Mouse (Mus musculus) cortical plate, adult 2 months (tissue): ENCODE measurements around the gene Sf3a1. TPM values are rescaled to one million over a fixed set of nuclear protein-coding genes. Genes with fewer than 3 reads are reported as not detected.
"Not testable (repeated sequence)": the region's sequence is repeated elsewhere in the genome, so short reads cannot be mapped to it uniquely, and the experiment has no call there.

ENCODE experiments used
- H3K27ac ChIP-seq: fragments of 200-500 bp; 2 replicates; pipeline ENCODE4 v1.5.1; 2012; ENCODE audit warnings: low read length, control low read depth, inconsistent platforms; ENCODE audit not compliant: insufficient read depth
- H3K4me1 ChIP-seq: fragments of 200-500 bp; 2 replicates; pipeline ENCODE4 v1.6.1; 2011; ENCODE audit warnings: low read length; ENCODE audit not compliant: control insufficient read depth, insufficient read depth
- H3K4me3 ChIP-seq: fragments of 200-500 bp; 2 replicates; pipeline ENCODE4 v1.5.1; 2011; ENCODE audit warnings: mild to moderate bottlenecking, low read length, control low read depth; ENCODE audit not compliant: insufficient read depth
- CTCF ChIP-seq: fragments of 200-500 bp; IDR thresholded peaks from 2 replicates; pipeline ENCODE4 v1.5.1; 2011; ENCODE audit warnings: mild to moderate bottlenecking, control low read depth, low read length; ENCODE audit not compliant: insufficient read depth; ENCODE audit errors: extremely low read depth
- POLR2A ChIP-seq: fragments of 200-500 bp; IDR thresholded peaks from 2 replicates; pipeline ENCODE4 v1.6.1; 2011; ENCODE audit warnings: mild to moderate bottlenecking, low read length, control low read depth; ENCODE audit not compliant: insufficient read depth; ENCODE audit errors: extremely low read depth
- polyA plus RNA-seq: library from polyadenylated mRNA; depleted of rRNA; stranded (reverse); fragments of >200 nt; gene quantifications from 2 replicates; pipeline ENCODE4 v1.2.3, GENCODE M21; 2012

The Sf3a1 gene
- polyA plus RNA-seq, 1 experiment: 38.8 TPM

GRCm38 (mm10) chr11:4118081-4118921, 41.8 kb upstream of the Sf3a1 start:
- Histone ChIP-seq H3K27ac (peak overlapping the region; percentile 87), H3K4me1 (peaks cover 10% of the 10 kb centered on the region), H3K4me3 (peak overlapping the region; percentile 87)
- TF ChIP-seq POLR2A (peak; percentile 67), CTCF (no peak)

- Histone ChIP-seq H3K27ac (no peak overlapping the region), H3K4me1 (peaks cover 10% of the 10 kb centered on the region), H3K4me3 (no peak overlapping the region)
- TF ChIP-seq CTCF: no peak
- TF ChIP-seq POLR2A: no peak
Observed at GRCm38 (mm10) chr11:4119635-4120034, 40.5 kb upstream of the Sf3a1 start.

- H3K27ac ChIP-seq: no peak overlapping the region
- TF ChIP-seq CTCF (no peak), POLR2A (no peak)
- peaks cover 5% of the 10 kb centered on the region for H3K4me1 ChIP-seq
- no peak overlapping the region for H3K4me3 ChIP-seq
Observed at GRCm38 (mm10) chr11:4121691-4122090, 38.5 kb upstream of the Sf3a1 start.

- Histone ChIP-seq H3K4me3 (no peak overlapping the region), H3K27ac (no peak overlapping the region), H3K4me1 (peaks cover 4% of the 10 kb centered on the region; the same call in 1 of the 2 replicates)
- TF ChIP-seq POLR2A (no peak), CTCF (no peak)
Observed at GRCm38 (mm10) chr11:4122226-4122625, 37.9 kb upstream of the Sf3a1 start.

- H3K27ac ChIP-seq: no peak within 1 kb of the TSS
- TF ChIP-seq POLR2A: no peak
- no peak for TF ChIP-seq CTCF
Observed at GRCm38 (mm10) chr11:4122742-4123579, 37.2 kb upstream of the Sf3a1 start, which contains the start of gene Sec14l2. Gene Sec14l2 (minus strand): TSS chr11:4123415.

GRCm38 (mm10) chr11:4123922-4124321, 36.2 kb upstream of the Sf3a1 start:
- H3K4me3 ChIP-seq: no peak overlapping the region
- TF ChIP-seq CTCF: peak; percentile 80
- no peak for TF ChIP-seq POLR2A
- no peak overlapping the region for H3K27ac ChIP-seq
- H3K4me1 ChIP-seq: peaks cover 1% of the 10 kb centered on the region; the same call in 1 of the 2 replicates

More at GRCm38 (mm10) chr11:4122742-4123579, 37.2 kb upstream of the Sf3a1 start, which contains the start of gene Sec14l2:
- Histone ChIP-seq H3K4me3 (no peak within 1 kb of the TSS), H3K4me1 (peaks cover 4% of the 10 kb centered on the region; the same call in 1 of the 2 replicates)

GRCm38 (mm10) chr11:4127059-4127458, 33.1 kb upstream of the Sf3a1 start:
- H3K4me3 ChIP-seq: no peak overlapping the region
- H3K4me1 ChIP-seq: no peaks in the 10 kb centered on the region
- no peak overlapping the region for H3K27ac ChIP-seq
- TF ChIP-seq CTCF: no peak
- TF ChIP-seq POLR2A: no peak

- H3K27ac ChIP-seq, H3K4me3 ChIP-seq, H3K4me1 ChIP-seq: not testable (repeated sequence)
Observed at GRCm38 (mm10) chr11:4128461-4128860, 31.7 kb upstream of the Sf3a1 start.

- H3K4me1 ChIP-seq: peaks cover 5% of the 10 kb centered on the region
- no peak overlapping the region for H3K4me3 ChIP-seq
- H3K27ac ChIP-seq: no peak overlapping the region
- TF ChIP-seq POLR2A (no peak), CTCF (peak; percentile 20; the same call in 1 of the 2 replicates)
Observed at GRCm38 (mm10) chr11:4133450-4133849, 26.7 kb upstream of the Sf3a1 start.
